Mouse (Mus musculus): ENCODE results near the gene Myh14. TPM values are rescaled to one million over a fixed set of nuclear protein-coding genes. Genes with fewer than 3 reads are reported as not detected.

Myh14 gene
- total and polyA plus RNA-seq, 3 experiments: under 0.01 to 0.08 TPM; not detected in 1

GRCm38 (mm10) chr7:44676611-44677010, 6.0 kb upstream of the Myh14 start:
- DNase-seq (ENCODE audit: low read depth, low spot score): no peak
- H3K27me3 ChIP-seq (ENCODE audit: control insufficient read depth in 1 of 2, insufficient read depth in 2 of 2, low read length in 2 of 2): no peaks in the 10 kb centered on the region
- H3K79me2 ChIP-seq (ENCODE audit: control insufficient read depth, insufficient read depth, low read length, poor library complexity): no peaks in the 10 kb centered on the region
- no peak for TF ChIP-seq POLR2A (IDR thresholded peaks at IDR 0.05; ENCODE audit: control insufficient read depth in 1 of 2, insufficient read depth in 1 of 2, low read depth in 1 of 2, low read length in 2 of 2, poor library complexity in 1 of 2)
- no peak for TF ChIP-seq HCFC1 (IDR thresholded peaks at IDR 0.05; ENCODE audit: low read depth, low read length)
- TF ChIP-seq POLR2AphosphoS5 (IDR thresholded peaks at IDR 0.05; ENCODE audit: borderline replicate concordance, low read depth, low read length): no peak
- no peak for TF ChIP-seq MYC (IDR thresholded peaks at IDR 0.05; ENCODE audit: low read depth, low read length)
- no peak for TF ChIP-seq RAD21 (IDR thresholded peaks at IDR 0.05; ENCODE audit: low read depth, low read length)
- TF ChIP-seq MEF2A (IDR thresholded peaks at IDR 0.05; ENCODE audit: extremely low read depth, insufficient replicate concordance, low read depth, low read length, poor library complexity, severe bottlenecking): no peak
- TF ChIP-seq MAFK (IDR thresholded peaks at IDR 0.05; ENCODE audit: borderline replicate concordance, low read depth, low read length): no peak
- TF ChIP-seq BHLHE40 (IDR thresholded peaks at IDR 0.05; ENCODE audit: borderline replicate concordance, low read depth, low read length): no peak
- TF ChIP-seq TAL1 (IDR thresholded peaks at IDR 0.05; ENCODE audit: low read length): no peak
- TF ChIP-seq ZNF384 (IDR thresholded peaks at IDR 0.05; ENCODE audit: low read depth, low read length): no peak
- TF ChIP-seq CHD2 (IDR thresholded peaks at IDR 0.05; ENCODE audit: low read length): no peak
- no peak for TF ChIP-seq RCOR1 (IDR thresholded peaks at IDR 0.05; ENCODE audit: low read depth, low read length)
- H3K9ac ChIP-seq (ENCODE audit: control insufficient read depth, low read depth, low read length, poor library complexity, severe bottlenecking): no peak overlapping the region
- no peak overlapping the region for H3K27ac ChIP-seq (ENCODE audit: control insufficient read depth, low read depth, low read length)
- no peaks in the 10 kb centered on the region for H3K9me3 ChIP-seq (replicated peaks; ENCODE audit: insufficient read depth, low read length)
- no peak overlapping the region for H3K4me3 ChIP-seq (ENCODE audit: control insufficient read depth in 1 of 2, insufficient read depth in 1 of 2, low read depth in 2 of 2, low read length in 2 of 2)
- H3K36me3 ChIP-seq (ENCODE audit: control insufficient read depth in 1 of 2, insufficient read depth in 2 of 2, low read length in 2 of 2): no peaks in the 10 kb centered on the region
- no peaks in the 10 kb centered on the region for H3K4me1 ChIP-seq (ENCODE audit: control insufficient read depth in 1 of 2, insufficient read depth in 2 of 2, low read length in 2 of 2)

- no peaks in the 10 kb centered on the region for H3K4me1 ChIP-seq (ENCODE audit: control insufficient read depth in 1 of 2, insufficient read depth in 2 of 2, low read length in 2 of 2)
- TF ChIP-seq EP300 (IDR thresholded peaks at IDR 0.05; ENCODE audit: low read depth in 1 of 2, low read length in 2 of 2) (no peak), ZNF384 (IDR thresholded peaks at IDR 0.05; ENCODE audit: low read depth, low read length) (no peak), SIN3A (IDR thresholded peaks at IDR 0.05; ENCODE audit: low read length) (no peak), POLR2AphosphoS2 (IDR thresholded peaks at IDR 0.05; ENCODE audit: low read length) (no peak), BHLHE40 (IDR thresholded peaks at IDR 0.05; ENCODE audit: borderline replicate concordance, low read depth, low read length) (no peak), USF2 (IDR thresholded peaks at IDR 0.05; ENCODE audit: borderline replicate concordance in 1 of 2, insufficient read depth in 1 of 2, low read depth in 1 of 2, low read length in 2 of 2) (no peak), NELFE (IDR thresholded peaks at IDR 0.05; ENCODE audit: low read depth, low read length) (no peak), MEF2A (IDR thresholded peaks at IDR 0.05; ENCODE audit: extremely low read depth, insufficient replicate concordance, low read depth, low read length, poor library complexity, severe bottlenecking) (no peak), CHD2 (IDR thresholded peaks at IDR 0.05; ENCODE audit: low read length) (no peak), KAT2A (conservative IDR thresholded peaks at IDR 0.05; ENCODE audit: low read depth, low read length) (no peak), MAZ (IDR thresholded peaks at IDR 0.05; ENCODE audit: low read depth, low read length) (no peak), ELF1 (IDR thresholded peaks at IDR 0.05; ENCODE audit: low read depth, low read length) (no peak), CHD1 (IDR thresholded peaks at IDR 0.05; ENCODE audit: low read depth, low read length) (no peak), POLR2AphosphoS5 (IDR thresholded peaks at IDR 0.05; ENCODE audit: borderline replicate concordance, low read depth, low read length) (no peak), MAX (IDR thresholded peaks at IDR 0.05; ENCODE audit: low read length) (no peak)
These were observed 5.5 kb upstream of the Myh14 start for GRCm38 (mm10) chr7:44676126-44676525.

More at GRCm38 (mm10) chr7:44676126-44676525, 5.5 kb upstream of the Myh14 start:
- Histone ChIP-seq H3K9ac (ENCODE audit: control insufficient read depth, low read depth, low read length, poor library complexity, severe bottlenecking) (no peak overlapping the region), H3K79me2 (ENCODE audit: control insufficient read depth, insufficient read depth, low read length, poor library complexity) (no peaks in the 10 kb centered on the region), H3K27me3 (ENCODE audit: control insufficient read depth in 1 of 2, insufficient read depth in 2 of 2, low read length in 2 of 2) (no peaks in the 10 kb centered on the region), H3K9me3 (replicated peaks; ENCODE audit: insufficient read depth, low read length) (no peaks in the 10 kb centered on the region), H3K36me3 (ENCODE audit: control insufficient read depth in 1 of 2, insufficient read depth in 2 of 2, low read length in 2 of 2) (no peaks in the 10 kb centered on the region), H3K27ac (ENCODE audit: control insufficient read depth, low read depth, low read length) (no peak overlapping the region), H3K4me3 (ENCODE audit: control insufficient read depth in 1 of 2, insufficient read depth in 1 of 2, low read depth in 2 of 2, low read length in 2 of 2) (0 out of 4 replicates have a peak overlapping the region, but pooled peaks of 1 of the 2 experiments have one; percentile 10)
- DNase-seq (ENCODE audit: low read depth, low spot score): no peak

All from MEL (cell line).